Mouse (Mus musculus) pancreas, adult 10 weeks (tissue): ENCODE results near the gene Prcd. TPM values are rescaled to one million over a fixed set of nuclear protein-coding genes. Genes with fewer than 3 reads are reported as not detected.

Source experiments
- polyA plus RNA-seq: library from polyadenylated mRNA; stranded (reverse); fragments of 350-450 nt; fragmentation: Illumina TruSeq; extraction: RNeasy Lipid Tissue Mini Kit (QIAGEN cat#74804); gene quantifications from one replicate; pipeline ENCODE4 v1.2.3, GENCODE M21; 2015; ENCODE audit warnings: low read depth, low replicate concordance; ENCODE audit not compliant: insufficient read depth

Gene Prcd
- polyA plus RNA-seq: not detected

GRCm38 (mm10) chr11:116653234-116653633 lies at the start of gene Prcd:
Prcd (plus strand) TSS chr11:116653534.

GRCm38 (mm10) chr11:116626299-116627071 lies 26.8 kb upstream of the Prcd start, which contains the start of gene Rhbdf2:
Rhbdf2 (minus strand) TSS chr11:116627019.

GRCm38 (mm10) chr11:116654255-116654821 lies 1.0 kb downstream of the Prcd start, which contains the start of gene Cygb:
Cygb (minus strand) TSS chr11:116654313.

Other genes with a start within 250 kb of the Prcd start
- 1.6 TPM for gene Rnf157, start 240.5 kb upstream of the Prcd start, polyA plus RNA-seq
- gene Ubald2, start 219.4 kb upstream of the Prcd start, polyA plus RNA-seq: 10.8 TPM
- gene Qrich2, start 187.3 kb upstream of the Prcd start, polyA plus RNA-seq: not detected
- gene Prpsap1, start 159.3 kb upstream of the Prcd start, polyA plus RNA-seq: 59.0 TPM
- gene Sphk1, start 122.6 kb upstream of the Prcd start, polyA plus RNA-seq: 4.7 TPM
- 8.1 TPM for gene Ube2o, start 72.1 kb upstream of the Prcd start, polyA plus RNA-seq
- not detected for gene Aanat, start 67.1 kb upstream of the Prcd start, polyA plus RNA-seq
- 5.8 TPM for gene Rhbdf2, start 26.5 kb upstream of the Prcd start, polyA plus RNA-seq
- 17.1 TPM for gene Cygb, start 779 bp downstream of the Prcd start, polyA plus RNA-seq
- not detected for gene St6galnac1, start 122.0 kb downstream of the Prcd start, polyA plus RNA-seq
- gene Mxra7, start 174.5 kb downstream of the Prcd start, polyA plus RNA-seq: 11.7 TPM
- gene Mettl23, start 189.7 kb downstream of the Prcd start, polyA plus RNA-seq: 13.9 TPM
- gene Jmjd6, start 189.9 kb downstream of the Prcd start, polyA plus RNA-seq: 16.5 TPM
- gene Mfsd11, start 198.9 kb downstream of the Prcd start, polyA plus RNA-seq: 12.7 TPM
- gene Srsf2, start 199.6 kb downstream of the Prcd start, polyA plus RNA-seq: 191 TPM